Mouse (Mus musculus) MEL (cell line): ENCODE measurements at regions not wholly inside any gene's neighbourhood (a gene's known extent, or its start where the extent isn't known, plus 50 kb on each side); places are given as distances from the start of the nearest gene placed in this dataset.

Experiments
- DNase-seq: peaks from one replicate; pipeline ENCODE4 v3.0.0; 2011; ENCODE audit warnings: low read depth, low spot score
- H3K27ac ChIP-seq: 2 replicates; pipeline ENCODE4 v1.5.1; 2012; ENCODE audit warnings: low read depth, mild to moderate bottlenecking, control low read depth, low read length, moderate library complexity; ENCODE audit not compliant: control insufficient read depth
- H3K27me3 ChIP-seq, 2 experiments: fragments of 150-350 bp in 1 of 2; sonication (generic) in 1 of 2; 2 replicates each; pipeline ENCODE4 v1.6.1; 2012; ENCODE audit warnings: low read length in 2 of 2, mild to moderate bottlenecking in 2 of 2, improper control_type of control experiment in 1 of 2, moderate library complexity in 1 of 2; ENCODE audit not compliant: insufficient read depth in 2 of 2, control insufficient read depth in 1 of 2
- H3K36me3 ChIP-seq, 2 experiments: 2 replicates each; pipeline ENCODE4 v1.6.1; 2012 to 2014; ENCODE audit warnings: low read length in 2 of 2, improper control_type of control experiment in 1 of 2, inconsistent platforms in 1 of 2, mild to moderate bottlenecking in 1 of 2; ENCODE audit not compliant: insufficient read depth in 2 of 2, control insufficient read depth in 1 of 2
- H3K4me1 ChIP-seq, 2 experiments: fragments of 150-350 bp in 1 of 2; sonication (generic) in 1 of 2; 2 replicates each; pipeline ENCODE4 v1.6.1; 2012; ENCODE audit warnings: low read length in 2 of 2, improper control_type of control experiment in 1 of 2, mild to moderate bottlenecking in 1 of 2; ENCODE audit not compliant: insufficient read depth in 2 of 2, control insufficient read depth in 1 of 2
- H3K4me3 ChIP-seq, 2 experiments: fragments of 150-350 bp in 1 of 2; sonication (generic) in 1 of 2; 2 replicates each; pipeline ENCODE4 v1.5.1; 2012; ENCODE audit warnings: low read depth in 2 of 2, low read length in 2 of 2, mild to moderate bottlenecking in 2 of 2, moderate library complexity in 2 of 2, control low read depth in 1 of 2, improper control_type of control experiment in 1 of 2; ENCODE audit not compliant: control insufficient read depth in 1 of 2, insufficient read depth in 1 of 2
- H3K79me2 ChIP-seq: 2 replicates; pipeline ENCODE4 v1.6.1; 2012; ENCODE audit warnings: mild to moderate bottlenecking, low read length, moderate library complexity; ENCODE audit not compliant: control insufficient read depth, poor library complexity, insufficient read depth
- H3K9ac ChIP-seq: 2 replicates; pipeline ENCODE4 v1.6.1; 2012; ENCODE audit warnings: low read depth, mild to moderate bottlenecking, control low read depth, low read length, moderate library complexity; ENCODE audit not compliant: control insufficient read depth, poor library complexity, severe bottlenecking
- H3K9me3 ChIP-seq: fragments of 150-350 bp; sonication (generic); replicated peaks from 2 replicates; pipeline ENCODE4 v1.6.1; 2012; ENCODE audit warnings: mild to moderate bottlenecking, low read length, improper control_type of control experiment, moderate library complexity; ENCODE audit not compliant: insufficient read depth
- CHD1 ChIP-seq: IDR thresholded peaks from 2 replicates; pipeline ENCODE4 v1.6.1; 2012; ENCODE audit warnings: low read depth, mild to moderate bottlenecking, inconsistent platforms, low read length, improper control_type of control experiment
- CTCF ChIP-seq, 3 experiments: IDR thresholded peaks in 2 of 3; conservative IDR thresholded peaks in 1 of 3; 2 replicates each; pipeline ENCODE4 v1.5.1; 2011 to 2012; ENCODE audit warnings: low read length in 3 of 3, low read depth in 2 of 3, mild to moderate bottlenecking in 2 of 3, improper control_type of control experiment in 1 of 3, inconsistent platforms in 1 of 3, mixed read lengths in 1 of 3, moderate library complexity in 1 of 3; ENCODE audit not compliant: control insufficient read depth in 1 of 3, insufficient read depth in 1 of 3, poor library complexity in 1 of 3, severe bottlenecking in 1 of 3
- E2F4 ChIP-seq: IDR thresholded peaks from 2 replicates; pipeline ENCODE4 v1.6.1; 2011; ENCODE audit warnings: low read depth, low read length, improper control_type of control experiment, borderline replicate concordance
- ELF1 ChIP-seq: IDR thresholded peaks from 2 replicates; pipeline ENCODE4 v1.6.1; 2014; ENCODE audit warnings: low read depth, mild to moderate bottlenecking, inconsistent platforms, low read length, improper control_type of control experiment, moderate library complexity
- EP300 ChIP-seq, 2 experiments: IDR thresholded peaks; 2 replicates each; pipeline ENCODE4 v1.6.1; 2011; ENCODE audit warnings: improper control_type of control experiment in 2 of 2, low read length in 2 of 2, low read depth in 1 of 2, mild to moderate bottlenecking in 1 of 2
- GATA1 ChIP-seq: IDR thresholded peaks from 2 replicates; pipeline ENCODE4 v1.6.1; 2011; ENCODE audit warnings: low read depth, low read length, improper control_type of control experiment
- KAT2A ChIP-seq: conservative IDR thresholded peaks from 2 replicates; pipeline ENCODE4 v1.6.1; 2012; ENCODE audit warnings: low read depth, low read length, improper control_type of control experiment, inconsistent platforms
- MAFK ChIP-seq: IDR thresholded peaks from 2 replicates; pipeline ENCODE4 v1.6.1; 2011; ENCODE audit warnings: low read depth, mild to moderate bottlenecking, low read length, improper control_type of control experiment, borderline replicate concordance
- MAX ChIP-seq: IDR thresholded peaks from 2 replicates; pipeline ENCODE4 v1.6.1; 2011; ENCODE audit warnings: low read length, improper control_type of control experiment
- MYC ChIP-seq: IDR thresholded peaks from 2 replicates; pipeline ENCODE4 v1.6.1; 2011; ENCODE audit warnings: low read depth, mild to moderate bottlenecking, low read length, improper control_type of control experiment, moderate library complexity
- NELFE ChIP-seq: IDR thresholded peaks from 2 replicates; pipeline ENCODE4 v1.6.1; 2011; ENCODE audit warnings: low read depth, low read length, improper control_type of control experiment
- NRF1 ChIP-seq: IDR thresholded peaks from 2 replicates; pipeline ENCODE4 v1.6.1; 2014; ENCODE audit warnings: low read depth, mild to moderate bottlenecking, inconsistent platforms, low read length, improper control_type of control experiment, moderate library complexity; ENCODE audit not compliant: poor library complexity, insufficient read depth, severe bottlenecking
- POLR2A ChIP-seq, 2 experiments: IDR thresholded peaks; 2 replicates each; pipeline ENCODE4 v1.6.1; 2011 to 2012; ENCODE audit warnings: low read length in 2 of 2, mild to moderate bottlenecking in 2 of 2, control low read depth in 1 of 2, improper control_type of control experiment in 1 of 2, low read depth in 1 of 2, moderate library complexity in 1 of 2; ENCODE audit not compliant: control insufficient read depth in 1 of 2, insufficient read depth in 1 of 2, poor library complexity in 1 of 2
- POLR2AphosphoS5 ChIP-seq: IDR thresholded peaks from 2 replicates; pipeline ENCODE4 v1.6.1; 2012; ENCODE audit warnings: low read depth, borderline replicate concordance, mild to moderate bottlenecking, inconsistent platforms, low read length, moderate library complexity, mixed read lengths
- RAD21 ChIP-seq: IDR thresholded peaks from 2 replicates; pipeline ENCODE4 v1.6.1; 2011; ENCODE audit warnings: mild to moderate bottlenecking, low read depth, low read length, improper control_type of control experiment
- RCOR1 ChIP-seq: IDR thresholded peaks from 2 replicates; pipeline ENCODE4 v1.6.1; 2012; ENCODE audit warnings: low read depth, mild to moderate bottlenecking, inconsistent platforms, low read length, improper control_type of control experiment
- SIN3A ChIP-seq: IDR thresholded peaks from 2 replicates; pipeline ENCODE4 v1.6.1; 2012; ENCODE audit warnings: low read length, improper control_type of control experiment, inconsistent platforms
- SMC3 ChIP-seq: IDR thresholded peaks from 2 replicates; pipeline ENCODE4 v1.6.1; 2011; ENCODE audit warnings: low read depth, low read length, improper control_type of control experiment
- TAL1 ChIP-seq: IDR thresholded peaks from 2 replicates; pipeline ENCODE4 v1.6.1; 2012; ENCODE audit warnings: mild to moderate bottlenecking, inconsistent platforms, low read length, moderate library complexity, mixed read lengths
- UBTF ChIP-seq: IDR thresholded peaks from 2 replicates; pipeline ENCODE4 v1.6.1; 2012; ENCODE audit warnings: low read depth, mild to moderate bottlenecking, inconsistent platforms, low read length, improper control_type of control experiment, moderate library complexity, borderline replicate concordance; ENCODE audit not compliant: insufficient read depth
- USF2 ChIP-seq, 2 experiments: IDR thresholded peaks; 2 replicates each; pipeline ENCODE4 v1.6.1; 2011 to 2012; ENCODE audit warnings: improper control_type of control experiment in 2 of 2, low read length in 2 of 2, borderline replicate concordance in 1 of 2, inconsistent platforms in 1 of 2, low read depth in 1 of 2, mild to moderate bottlenecking in 1 of 2; ENCODE audit not compliant: insufficient read depth in 1 of 2
- ZKSCAN1 ChIP-seq: IDR thresholded peaks from 2 replicates; pipeline ENCODE4 v1.6.1; 2012; ENCODE audit warnings: low read depth, mild to moderate bottlenecking, inconsistent platforms, low read length, improper control_type of control experiment, moderate library complexity
- ZMIZ1 ChIP-seq: IDR thresholded peaks from 2 replicates; pipeline ENCODE4 v1.6.1; 2012; ENCODE audit warnings: low read depth, mild to moderate bottlenecking, inconsistent platforms, low read length, improper control_type of control experiment, moderate library complexity

- no peak for TF ChIP-seq RAD21
- TF ChIP-seq EP300 (IDR thresholded peaks at IDR 0.05; ENCODE audit: low read depth in 1 of 2, low read length in 2 of 2): no peak
- no peak for TF ChIP-seq UBTF
- TF ChIP-seq TAL1: no peak
- TF ChIP-seq E2F4: no peak
- no peak for TF ChIP-seq SMC3
- TF ChIP-seq ELF1: no peak
- no peak for TF ChIP-seq POLR2AphosphoS5
- TF ChIP-seq MYC: no peak
- no peak for TF ChIP-seq MAX
- no peak for TF ChIP-seq USF2 (IDR thresholded peaks at IDR 0.05; ENCODE audit: borderline replicate concordance in 1 of 2, insufficient read depth in 1 of 2, low read depth in 1 of 2, low read length in 2 of 2)
- TF ChIP-seq SIN3A: no peak
- TF ChIP-seq POLR2A (IDR thresholded peaks at IDR 0.05; ENCODE audit: control insufficient read depth in 1 of 2, insufficient read depth in 1 of 2, low read depth in 1 of 2, low read length in 2 of 2, poor library complexity in 1 of 2): no peak
- no peak for TF ChIP-seq MAFK
- TF ChIP-seq ZKSCAN1: no peak
- Histone ChIP-seq H3K27me3 (no peaks in the 10 kb centered on the region), H3K9ac (no peak overlapping the region), H3K36me3 (no peaks in the 10 kb centered on the region), H3K9me3 (no peaks in the 10 kb centered on the region), H3K27ac (no peak overlapping the region), H3K4me1 (no peaks in the 10 kb centered on the region), H3K79me2 (no peaks in the 10 kb centered on the region), H3K4me3 (no peak overlapping the region)
- no peak for DNase-seq
Measured at GRCm38 (mm10) chr2:166481774-166482173, 231.9 kb downstream of the Prex1 start.

GRCm38 (mm10) chr2:166481362-166481761 is 232.3 kb downstream of the Prex1 start:
- Histone ChIP-seq H3K9ac (no peak overlapping the region), H3K27ac (no peak overlapping the region), H3K27me3 (no peaks in the 10 kb centered on the region), H3K9me3 (no peaks in the 10 kb centered on the region), H3K4me3 (no peak overlapping the region), H3K36me3 (no peaks in the 10 kb centered on the region), H3K4me1 (no peaks in the 10 kb centered on the region), H3K79me2 (no peaks in the 10 kb centered on the region)
- no peak for DNase-seq
- TF ChIP-seq RCOR1 (no peak), POLR2AphosphoS5 (no peak), SIN3A (no peak), ZMIZ1 (no peak), CTCF (IDR thresholded peaks at IDR 0.05 in 2 of 3, conservative IDR thresholded peaks at IDR 0.05 in 1 of 3; ENCODE audit: control insufficient read depth in 1 of 3, insufficient read depth in 1 of 3, low read depth in 2 of 3, low read length in 3 of 3, poor library complexity in 1 of 3, severe bottlenecking in 1 of 3) (no peak), CHD1 (no peak), NRF1 (no peak), GATA1 (no peak), NELFE (no peak), KAT2A (no peak), USF2 (IDR thresholded peaks at IDR 0.05; ENCODE audit: borderline replicate concordance in 1 of 2, insufficient read depth in 1 of 2, low read depth in 1 of 2, low read length in 2 of 2) (no peak), E2F4 (no peak)
